Mouse (Mus musculus) ovary, adult 18-20 months (tissue): Measurements from ENCODE around the gene Porcn.

Experiments used
- DNase-seq: peaks from one replicate; pipeline ENCODE4 v3.0.0; 2022; ENCODE audit warnings: low spot score, mixed read lengths

Gene Porcn

GRCm38 (mm10) chrX:8206015-8206693 lies at the start of gene Porcn:
Porcn (minus strand) TSS chrX:8206525.
- DNase-seq: peak; percentile 78

GRCm38 (mm10) chrX:8255807-8256206 lies 49.5 kb upstream of the Porcn start:
- no peak for DNase-seq

GRCm38 (mm10) chrX:8253711-8254110 lies 47.4 kb upstream of the Porcn start:
- no peak for DNase-seq

GRCm38 (mm10) chrX:8252334-8253285 lies 46.3 kb upstream of the Porcn start, which contains the start of gene Ftsj1:
Ftsj1 (minus strand) TSS chrX:8252406.
- DNase-seq: peak; percentile 71

GRCm38 (mm10) chrX:8251789-8252333 lies 45.5 kb upstream of the Porcn start:
- no peak for DNase-seq

DNA sequence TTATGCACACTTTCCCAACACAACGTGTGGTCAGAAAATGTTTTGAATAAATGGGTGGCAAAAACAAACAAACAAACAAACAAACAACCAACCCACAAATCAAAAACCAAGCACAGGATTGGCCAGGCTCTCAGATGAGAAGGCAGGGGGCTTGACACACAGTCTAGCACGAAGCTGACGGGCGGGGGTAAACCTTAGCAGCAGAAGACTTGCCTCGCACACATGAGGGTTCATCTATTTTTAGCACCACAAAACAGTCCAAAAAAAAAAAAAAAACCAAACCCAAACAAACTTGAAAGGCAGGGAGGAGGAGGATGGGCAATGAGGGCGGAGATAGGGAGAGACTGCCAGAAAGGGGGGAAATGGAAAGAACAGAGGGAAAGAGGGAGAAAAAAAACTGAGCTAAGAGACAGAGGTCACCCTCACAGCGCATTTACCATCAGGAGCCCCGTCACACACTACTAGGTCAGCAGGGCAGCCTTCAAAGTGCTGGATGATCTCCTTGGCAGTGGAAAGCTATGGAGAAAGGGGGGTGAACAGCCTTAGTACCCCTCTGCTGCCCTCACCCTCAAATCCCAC lies 42.3 kb upstream of the Porcn start:
- DNase-seq: no peak

GRCm38 (mm10) chrX:8247680-8248079 lies 41.4 kb upstream of the Porcn start:
- no peak for DNase-seq

GRCm38 (mm10) chrX:8238804-8239395 lies 32.6 kb upstream of the Porcn start:
- no peak for DNase-seq

GRCm38 (mm10) chrX:8236704-8237103 lies 30.4 kb upstream of the Porcn start:
- no peak for DNase-seq

DNA sequence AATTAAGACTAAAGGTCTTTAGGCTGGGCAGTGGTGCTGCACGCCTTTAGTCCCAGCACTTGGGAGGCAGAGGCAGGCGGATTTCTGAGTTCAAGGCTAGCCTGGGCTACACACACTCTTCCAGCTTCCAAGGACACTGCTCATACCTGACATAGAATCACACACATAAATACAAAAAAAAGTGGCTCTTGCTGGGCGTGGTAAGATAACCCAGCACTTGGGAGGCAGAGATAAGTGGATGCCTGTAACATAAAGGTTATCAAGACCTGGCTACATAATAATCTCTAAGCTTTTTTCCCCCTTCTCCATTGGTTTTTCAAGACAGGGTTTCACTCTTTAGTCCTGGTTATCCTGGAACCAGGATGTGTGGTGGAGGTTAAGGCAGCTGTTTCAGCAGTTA lies 27.3 kb upstream of the Porcn start:
- DNase-seq: no peak

DNA sequence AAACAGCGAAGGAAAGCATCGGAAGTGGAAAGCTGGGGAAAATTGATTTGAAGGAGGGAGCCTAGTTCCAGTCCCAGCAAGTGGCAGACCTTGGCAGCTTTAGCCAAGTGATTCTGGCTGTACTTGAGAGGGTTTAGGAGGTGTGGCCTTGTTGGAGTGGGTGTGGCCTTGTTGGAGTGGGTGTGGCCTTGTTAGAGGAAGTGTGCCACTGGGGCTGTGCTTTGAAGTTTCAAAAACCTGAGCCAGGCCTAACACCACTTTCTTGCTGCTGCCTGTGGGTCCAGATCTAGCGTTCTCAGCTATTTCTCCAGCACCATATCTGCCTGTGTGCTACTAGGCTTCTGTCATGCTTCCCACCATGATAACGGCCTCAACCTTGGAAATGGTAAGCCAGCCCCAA lies 23.9 kb upstream of the Porcn start:
- no peak for DNase-seq

- no peak for DNase-seq
Measured at GRCm38 (mm10) chrX:8223473-8223872, 17.1 kb upstream of the Porcn start.

DNA sequence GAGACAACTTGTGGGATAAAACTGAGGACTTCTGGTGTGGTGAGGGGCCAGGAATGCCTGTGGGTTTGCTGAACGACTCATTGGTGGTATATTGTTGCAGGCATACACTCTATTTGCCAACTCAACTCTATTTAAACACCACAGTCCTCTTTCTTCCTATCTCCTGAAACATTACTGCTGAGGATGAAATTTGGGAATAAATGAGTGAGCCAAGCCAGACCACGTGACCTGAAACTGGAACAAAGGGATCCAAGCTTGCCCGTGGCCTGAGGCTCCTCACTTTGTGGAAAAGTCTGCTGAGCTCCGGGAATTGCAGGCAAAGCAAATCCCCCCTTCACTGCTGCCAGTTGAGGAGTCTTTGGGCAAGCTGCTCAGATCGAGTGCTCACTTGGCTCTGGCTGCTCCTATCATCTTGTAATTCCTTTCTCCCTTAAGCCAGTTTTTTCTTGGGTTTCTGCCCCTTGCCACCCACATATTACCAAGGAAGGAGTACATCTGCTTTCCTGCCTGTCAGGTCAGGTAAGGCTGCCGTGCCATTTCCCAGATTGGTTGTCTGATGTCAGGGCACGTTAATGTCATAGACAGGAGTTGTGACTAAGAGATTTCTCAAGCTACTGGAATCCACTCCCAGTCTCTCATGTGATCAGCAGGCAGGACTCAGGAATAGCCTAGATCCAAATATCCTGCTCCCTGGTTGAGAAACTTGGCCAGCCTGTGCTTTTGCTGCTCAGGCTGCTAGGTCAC lies 16.5 kb upstream of the Porcn start:
- no peak for DNase-seq

- DNase-seq: no peak
Measured at GRCm38 (mm10) chrX:8222296-8222677, 16.0 kb upstream of the Porcn start.

DNA sequence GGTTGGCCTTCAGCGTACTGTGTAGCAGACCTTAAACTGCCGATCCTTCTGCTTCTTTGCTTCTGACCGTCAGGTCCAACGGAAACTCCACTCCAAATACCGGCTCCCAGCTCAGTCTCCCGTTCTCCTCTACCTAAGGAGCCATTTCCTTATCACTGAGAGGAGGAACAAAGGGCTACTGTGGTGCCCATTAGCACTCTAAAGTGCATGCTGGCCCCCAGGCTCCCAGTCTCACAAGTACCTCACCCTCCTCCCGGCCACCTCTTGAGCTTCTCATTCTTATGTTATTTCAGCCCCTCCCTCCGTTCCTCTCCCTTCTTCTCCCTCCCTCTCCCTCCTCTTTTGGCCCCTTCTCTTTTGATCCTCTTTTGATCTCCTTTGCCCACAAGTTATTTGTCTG lies 13.3 kb upstream of the Porcn start:
- no peak for DNase-seq

- DNase-seq: no peak
Measured at GRCm38 (mm10) chrX:8218114-8218513, 11.8 kb upstream of the Porcn start.

DNA sequence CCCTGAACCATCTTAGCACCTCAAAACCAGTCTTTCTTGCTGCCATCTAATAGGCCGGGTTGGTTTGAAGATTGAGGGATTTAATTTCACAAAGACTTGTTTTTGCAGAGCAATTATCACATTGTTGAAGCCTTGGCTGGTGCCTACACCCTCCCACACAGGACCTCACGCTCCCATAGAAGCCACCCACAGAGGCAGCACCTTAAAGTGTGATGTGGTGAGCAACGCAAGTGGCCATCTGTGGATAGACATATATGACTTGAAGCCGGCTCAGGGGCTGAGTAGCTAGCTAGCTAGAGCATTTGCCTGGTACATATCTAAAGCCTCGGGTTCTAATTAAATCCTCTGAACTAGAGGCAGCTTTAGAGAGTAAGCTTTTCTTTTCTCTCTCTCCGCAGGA lies 11.1 kb upstream of the Porcn start:
- DNase-seq: no peak

GRCm38 (mm10) chrX:8211490-8212207 lies 5.3 kb upstream of the Porcn start:
- DNase-seq: no peak

DNA sequence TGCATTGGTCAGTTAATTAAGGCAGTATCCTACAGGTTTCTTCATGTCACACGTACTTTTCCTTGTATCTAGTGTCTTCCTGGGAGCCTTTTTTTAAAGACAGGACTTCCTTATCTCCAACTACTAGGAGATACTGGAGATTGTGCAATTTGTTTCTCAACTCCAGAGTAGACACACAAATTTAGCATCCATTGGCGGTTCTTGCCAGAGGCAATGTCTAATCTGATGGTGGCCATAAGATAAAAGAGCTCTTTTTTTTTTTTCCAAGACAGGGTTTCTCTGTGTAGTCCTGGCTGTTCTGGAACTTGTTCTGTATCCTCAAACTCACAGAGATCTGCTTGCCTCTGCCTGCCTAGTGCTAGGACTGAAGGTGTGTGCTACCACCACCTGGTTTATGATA lies 3.4 kb upstream of the Porcn start:
- no peak for DNase-seq

DNA sequence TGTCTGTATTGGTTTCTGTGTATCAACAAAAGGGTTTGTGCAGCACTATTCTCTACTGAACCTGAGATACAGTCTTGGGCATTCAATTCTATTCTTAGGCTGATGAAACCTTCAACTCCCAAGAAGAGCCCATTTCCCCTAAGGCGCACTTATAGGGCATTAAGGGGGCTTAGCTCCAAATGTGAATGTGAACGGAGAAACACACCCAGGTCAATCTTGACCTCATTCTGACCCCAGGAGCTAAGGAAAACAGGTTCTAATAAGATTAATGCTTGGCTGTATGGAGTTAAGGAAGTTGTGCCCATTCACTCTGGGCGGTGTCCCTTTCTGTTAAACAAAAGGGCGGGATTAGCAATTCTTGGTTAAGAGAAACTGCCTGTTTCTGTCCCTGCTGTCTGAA lies 899 bp upstream of the Porcn start:
- no peak for DNase-seq

- no peak for DNase-seq
Measured at GRCm38 (mm10) chrX:8206694-8207197, 421 bp upstream of the Porcn start.
